Mouse (Mus musculus) layer of hippocampus, adult 11-12 months (tissue): ENCODE measurements around the gene Grk3.

Experiments used
- DNase-seq: peaks from one replicate; pipeline ENCODE4 v3.0.0; 2022; ENCODE audit warnings: low spot score

Gene Grk3

GRCm38 (mm10) chr5:112868620-112869019 lies 147.0 kb downstream of the Grk3 start:
- DNase-seq: no peak

DNA sequence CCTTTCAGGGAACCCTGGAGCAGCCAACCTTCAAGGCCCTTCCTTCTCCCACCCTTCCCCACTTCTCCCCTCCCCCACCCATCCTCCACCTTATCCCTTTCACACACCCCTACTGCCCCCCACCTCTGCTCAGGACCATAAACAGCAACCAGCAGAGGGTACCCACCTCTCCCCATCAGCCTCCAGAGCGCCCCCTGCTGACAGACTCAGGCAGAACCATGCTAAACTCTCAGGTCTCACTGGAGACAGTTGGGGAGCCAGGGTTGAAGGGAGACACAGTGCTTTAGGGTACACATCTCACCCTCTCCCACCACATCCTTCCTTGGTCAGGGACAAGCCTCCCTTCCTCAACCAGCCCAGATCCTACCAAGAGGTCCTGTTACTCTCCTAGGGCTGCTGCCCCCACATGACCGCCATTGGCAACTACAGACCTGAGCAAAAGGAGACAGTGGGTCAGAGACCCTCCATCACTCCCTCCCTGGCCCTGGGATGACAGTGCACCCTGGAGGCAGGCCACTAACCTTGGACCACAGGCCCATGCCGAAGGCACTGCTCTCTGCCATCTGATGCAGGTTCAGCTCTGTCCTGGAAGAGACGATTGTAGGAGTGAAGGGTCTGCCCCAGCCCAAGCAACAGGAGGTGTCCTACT lies 150.7 kb downstream of the Grk3 start:
- DNase-seq: peak; percentile 52
